Mouse (Mus musculus) heart, embryonic 14.5 days (tissue): Measurements from ENCODE around the gene Hectd1. TPM values are rescaled to one million over a fixed set of nuclear protein-coding genes. Genes with fewer than 3 reads are reported as not detected.
A peak's percentile ranks its signal among the peaks of the same experiment; 100 is the strongest.

ENCODE experiments used
- ATAC-seq: fragments of 200-750 bp; cut with Nextera tagmentation; 2 replicates; pipeline ENCODE4 v1.8.0; 2017; ENCODE audit warnings: low read depth, moderate TSS enrichment; ENCODE audit not compliant: insufficient number of reproducible peaks, insufficient read depth, low FRiP score
- H3K27ac ChIP-seq, 2 experiments: fragments of 200-500 bp in 1 of 2; fragments of 300-500 bp in 1 of 2; sonication (generic) in 1 of 2; replicated peaks in 1 of 2; 2 replicates each; pipeline ENCODE4 v1.5.1; 2012 to 2014; ENCODE audit warnings: low read depth in 2 of 2, low read length in 2 of 2, control low read depth in 1 of 2, mild to moderate bottlenecking in 1 of 2, mixed read lengths in 1 of 2; ENCODE audit not compliant: control insufficient read depth in 1 of 2, insufficient read depth in 1 of 2
- H3K27me3 ChIP-seq: fragments of 300-500 bp; sonication (generic); 2 replicates; pipeline ENCODE4 v1.6.1; 2014; ENCODE audit warnings: mild to moderate bottlenecking, low read length, control low read depth; ENCODE audit not compliant: control insufficient read depth, insufficient read depth
- H3K36me3 ChIP-seq: fragments of 300-500 bp; sonication (generic); 2 replicates; pipeline ENCODE4 v1.6.1; 2014; ENCODE audit warnings: mild to moderate bottlenecking, control low read depth, low read length, mixed read lengths; ENCODE audit not compliant: control insufficient read depth, insufficient read depth
- H3K4me1 ChIP-seq, 2 experiments: fragments of 200-500 bp in 1 of 2; fragments of 300-500 bp in 1 of 2; sonication (generic) in 1 of 2; 2 replicates each; pipeline ENCODE4 v1.6.1; 2012 to 2014; ENCODE audit warnings: low read length in 2 of 2, control low read depth in 1 of 2, mixed read lengths in 1 of 2; ENCODE audit not compliant: control insufficient read depth in 2 of 2, insufficient read depth in 2 of 2
- H3K4me2 ChIP-seq: fragments of 300-500 bp; sonication (generic); 2 replicates; pipeline ENCODE4 v1.6.1; 2014; ENCODE audit warnings: mild to moderate bottlenecking, low read length
- H3K4me3 ChIP-seq, 2 experiments: fragments of 200-500 bp in 1 of 2; fragments of 300-500 bp in 1 of 2; sonication (generic) in 1 of 2; 2 replicates each; pipeline ENCODE4 v1.5.1; 2012 to 2014; ENCODE audit warnings: low read length in 2 of 2, mild to moderate bottlenecking in 2 of 2, control low read depth in 1 of 2, low read depth in 1 of 2, moderate library complexity in 1 of 2; ENCODE audit not compliant: control insufficient read depth in 1 of 2, insufficient read depth in 1 of 2
- H3K9ac ChIP-seq: fragments of 300-500 bp; sonication (generic); 2 replicates; pipeline ENCODE4 v1.6.1; 2014; ENCODE audit warnings: mild to moderate bottlenecking, low read length
- H3K9me3 ChIP-seq: fragments of 300-500 bp; sonication (generic); 2 replicates; pipeline ENCODE4 v1.6.1; 2016; ENCODE audit warnings: low read length, control low read depth; ENCODE audit not compliant: control insufficient read depth
- WGBS: fragments of 180-500 bp; shearing (Covaris S2); extraction: QIAGEN DNeasy Blood & Tissue Kit; methylation state at CpG from one replicate; pipeline ENCODE4 v1.1.7; 2014; 5-methylcytosine and 5-hydroxymethylcytosine counted together
- polyA plus RNA-seq: library from polyadenylated mRNA; unstranded; fragments of >200 nt; fragmentation: Nextera tagmentation; extraction: Ambion mirVana; gene quantifications from 2 replicates; pipeline ENCODE4 v1.2.1, GENCODE M21; 2014

The Hectd1 gene
- polyA plus RNA-seq, 1 experiment from 2014 or later: 43.3 TPM

- no peak for ATAC-seq
- WGBS: 38% methylated on average over 6 of the region's 6 CpGs
- no peak overlapping the region for H3K9ac ChIP-seq
- no peak overlapping the region for H3K27ac ChIP-seq
- H3K9me3 ChIP-seq: no peaks in the 10 kb centered on the region
- H3K4me3 ChIP-seq: no peak overlapping the region
- no peaks in the 10 kb centered on the region for H3K36me3 ChIP-seq
- no peaks in the 10 kb centered on the region for H3K27me3 ChIP-seq
- H3K4me1 ChIP-seq: peaks cover 2 to 18% of the 10 kb centered on the region in 2 experiments; a peak in 2 of 4 replicates
- H3K4me2 ChIP-seq: no peak overlapping the region
Measured at GRCm38 (mm10) chr12:51842081-51842864, 12.9 kb upstream of the Hectd1 start.

GRCm38 (mm10) chr12:51839856-51840255 lies 10.5 kb upstream of the Hectd1 start:
- Histone ChIP-seq H3K27ac (no peak overlapping the region), H3K4me1 (peaks cover 0 to 18% of the 10 kb centered on the region in 2 experiments; a peak in 1 of 4 replicates), H3K9me3 (no peaks in the 10 kb centered on the region), H3K4me2 (no peak overlapping the region), H3K36me3 (no peaks in the 10 kb centered on the region), H3K4me3 (no peak overlapping the region), H3K27me3 (no peaks in the 10 kb centered on the region), H3K9ac (no peak overlapping the region)
- WGBS: 93% methylated on average over 1 of the region's 1 CpGs
- ATAC-seq: no peak

- Histone ChIP-seq H3K9ac (no peak overlapping the region), H3K27ac (no peak overlapping the region), H3K4me3 (no peak overlapping the region), H3K9me3 (no peaks in the 10 kb centered on the region), H3K36me3 (no peaks in the 10 kb centered on the region), H3K4me1 (no peaks in the 10 kb centered on the region), H3K4me2 (no peak overlapping the region), H3K27me3 (no peaks in the 10 kb centered on the region)
- WGBS: 46% methylated on average over 3 of the region's 3 CpGs
- ATAC-seq: no peak
Measured at GRCm38 (mm10) chr12:51835219-51835618, 5.9 kb upstream of the Hectd1 start.

- WGBS: 84% methylated on average over 13 of the region's 13 CpGs
- Histone ChIP-seq H3K9me3 (no peaks in the 10 kb centered on the region), H3K27me3 (no peaks in the 10 kb centered on the region), H3K4me1 (peaks cover 2 to 13% of the 10 kb centered on the region in 2 experiments; a peak in 3 of 4 replicates), H3K4me2 (no peak overlapping the region), H3K36me3 (peaks cover 5% of the 10 kb centered on the region), H3K27ac (no peak overlapping the region), H3K4me3 (no peak overlapping the region), H3K9ac (no peak overlapping the region)
- no peak for ATAC-seq
Measured at GRCm38 (mm10) chr12:51831931-51832330, 2.6 kb upstream of the Hectd1 start.

GRCm38 (mm10) chr12:51831296-51831695 lies 2.0 kb upstream of the Hectd1 start:
- 92% methylated on average over 3 of the region's 3 CpGs for WGBS
- H3K27me3 ChIP-seq: no peaks in the 10 kb centered on the region
- H3K9me3 ChIP-seq: no peaks in the 10 kb centered on the region
- no peak overlapping the region; a peak in 1 of 4 replicates for H3K4me3 ChIP-seq
- H3K9ac ChIP-seq: no peak overlapping the region
- no peak for ATAC-seq
- peak overlapping the region; percentile 67; the same call in 1 of the 2 replicates for H3K4me2 ChIP-seq
- no peak overlapping the region for H3K27ac ChIP-seq
- H3K4me1 ChIP-seq: peaks cover 2 to 13% of the 10 kb centered on the region in 2 experiments; a peak in 3 of 4 replicates
- H3K36me3 ChIP-seq: peaks cover 10% of the 10 kb centered on the region

GRCm38 (mm10) chr12:51830671-51831070 lies 1.3 kb upstream of the Hectd1 start:
- H3K4me2 ChIP-seq: peak overlapping the region; percentile 67
- peaks cover 2 to 13% of the 10 kb centered on the region in 2 experiments; a peak in 3 of 4 replicates for H3K4me1 ChIP-seq
- no peaks in the 10 kb centered on the region for H3K27me3 ChIP-seq
- H3K27ac ChIP-seq: peak overlapping the region in 1 of 2 experiments; percentile 99; a peak in 1 of 4 replicates
- ATAC-seq: no peak
- 83% methylated on average over 1 of the region's 1 CpGs for WGBS
- H3K9ac ChIP-seq: peak overlapping the region; percentile 100
- peak overlapping the region in 1 of 2 experiments; percentile 99; a peak in 2 of 4 replicates for H3K4me3 ChIP-seq
- peaks cover 13% of the 10 kb centered on the region for H3K36me3 ChIP-seq
- no peaks in the 10 kb centered on the region for H3K9me3 ChIP-seq

GRCm38 (mm10) chr12:51830077-51830402 lies 704 bp upstream of the Hectd1 start:
- H3K27me3 ChIP-seq: no peaks in the 10 kb centered on the region
- WGBS: under 1% methylated on average over 12 of the region's 12 CpGs
- H3K9me3 ChIP-seq: no peaks in the 10 kb centered on the region
- peak overlapping the region; percentile 67 for H3K4me2 ChIP-seq
- peak overlapping the region; percentile 100 for H3K9ac ChIP-seq
- peaks cover 18% of the 10 kb centered on the region for H3K36me3 ChIP-seq
- H3K4me1 ChIP-seq: peaks cover 2 to 13% of the 10 kb centered on the region in 2 experiments; a peak in 3 of 4 replicates
- ATAC-seq: peak; percentile 1; the same call in 1 of the 2 replicates
- H3K4me3 ChIP-seq: peak overlapping the region; percentile 79 to 99
- H3K27ac ChIP-seq: peak overlapping the region; percentile 99
